Mouse (Mus musculus) testis, postnatal 14 days (tissue): ENCODE measurements at regions not wholly inside any gene's neighbourhood (a gene's known extent, or its start where the extent isn't known, plus 50 kb on each side); places are given as distances from the start of the nearest gene placed in this dataset.

ENCODE experiments used
- DNase-seq: peaks from one replicate; pipeline ENCODE4 v3.0.0; 2021; ENCODE audit warnings: low spot score

DNA sequence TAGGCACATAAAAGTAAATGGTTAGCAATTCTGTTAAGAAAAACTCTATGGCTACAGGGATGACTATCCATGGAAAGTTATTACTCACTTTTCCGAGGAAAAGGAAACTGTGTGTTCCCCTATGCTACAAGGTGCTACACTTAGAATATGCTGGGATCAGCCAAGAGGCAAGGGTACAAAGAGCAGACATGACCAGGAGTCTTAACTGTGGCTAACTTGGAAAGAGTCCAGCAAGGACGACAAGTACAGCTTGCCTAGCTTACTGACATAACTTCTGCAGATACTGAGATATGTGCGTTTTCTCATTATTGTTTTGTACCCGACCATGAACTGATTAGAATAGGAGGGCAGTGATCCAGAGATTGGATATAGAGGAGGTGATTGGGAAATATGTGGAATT, 296.4 kb downstream of the Gm16223 start:
- no peak for DNase-seq

DNA sequence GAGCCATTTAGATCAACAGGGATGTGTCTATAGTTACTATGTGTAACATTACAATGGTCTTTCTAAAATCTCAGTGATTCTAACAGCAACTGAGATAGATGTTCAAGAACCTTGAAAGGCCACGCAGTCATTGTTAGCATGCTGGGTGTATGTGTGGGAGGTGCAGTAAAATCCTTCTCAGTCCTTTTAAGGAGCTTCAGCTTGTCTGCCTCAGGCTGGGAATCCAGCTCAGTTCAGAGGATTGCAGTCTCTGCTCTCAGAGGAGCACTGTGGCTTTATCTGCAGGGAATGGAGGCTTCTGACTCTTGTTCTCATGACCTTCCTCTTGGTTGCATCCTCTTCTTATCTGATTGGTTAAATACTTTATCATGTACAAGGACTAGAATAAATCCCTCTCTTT, 320.2 kb downstream of the Gm16223 start:
- DNase-seq: no peak

DNA sequence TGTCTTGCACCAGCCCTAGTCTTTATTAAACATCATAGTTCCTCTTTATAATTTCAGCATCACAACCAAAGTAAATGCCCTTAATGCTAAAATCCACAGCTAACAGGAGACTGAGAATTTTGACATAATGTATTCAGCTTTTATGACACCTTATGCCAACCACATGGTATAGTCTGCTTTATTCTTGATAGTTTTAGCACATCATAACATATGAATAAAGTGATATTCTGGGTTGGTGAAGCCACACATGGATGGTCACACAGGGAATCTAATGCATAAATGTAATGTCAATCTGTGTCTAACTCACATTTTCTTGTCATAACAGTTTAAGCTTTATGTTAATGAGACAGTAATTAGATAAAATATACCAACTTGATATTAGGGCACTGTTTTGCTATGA, 328.9 kb downstream of the Gm16223 start:
- no peak for DNase-seq

DNA sequence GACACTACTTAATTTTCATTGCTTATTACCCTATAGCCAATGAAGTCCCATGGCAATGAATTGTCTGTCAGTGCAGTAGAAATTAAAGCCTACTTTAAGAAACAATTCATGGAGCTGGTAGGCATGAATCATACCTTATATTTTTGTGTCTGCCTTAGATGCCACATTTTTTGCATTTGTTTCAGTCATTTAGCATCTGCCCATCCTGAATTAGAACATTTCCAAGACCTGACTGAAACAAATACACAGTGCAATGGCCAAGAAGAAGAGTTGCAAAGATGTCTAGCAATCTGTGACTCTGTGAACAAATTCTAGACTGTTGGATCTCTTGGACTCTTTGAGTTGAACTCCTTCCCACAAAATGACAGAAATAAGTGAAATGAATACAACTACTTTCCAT, 342.2 kb downstream of the Gm16223 start:
- no peak for DNase-seq

DNA sequence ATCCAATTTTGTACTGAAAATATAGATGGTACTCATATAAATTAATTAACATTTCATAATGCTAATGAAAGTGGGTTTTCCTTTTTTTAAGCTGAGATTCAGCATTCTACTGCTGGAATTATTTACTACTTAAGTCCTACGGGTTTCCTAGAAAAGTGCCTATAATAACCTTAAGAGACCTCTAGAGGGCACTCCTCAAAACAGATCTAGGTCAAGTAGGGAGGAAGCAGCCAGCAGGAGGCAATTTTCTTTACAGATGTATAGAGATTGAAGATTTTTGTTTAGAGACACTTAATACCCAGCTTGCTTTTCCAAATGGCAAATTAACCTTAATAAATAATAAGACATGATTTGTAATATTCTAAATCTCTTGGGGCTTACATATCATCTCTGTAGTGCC, 344.5 kb downstream of the Gm16223 start:
- no peak for DNase-seq

DNA sequence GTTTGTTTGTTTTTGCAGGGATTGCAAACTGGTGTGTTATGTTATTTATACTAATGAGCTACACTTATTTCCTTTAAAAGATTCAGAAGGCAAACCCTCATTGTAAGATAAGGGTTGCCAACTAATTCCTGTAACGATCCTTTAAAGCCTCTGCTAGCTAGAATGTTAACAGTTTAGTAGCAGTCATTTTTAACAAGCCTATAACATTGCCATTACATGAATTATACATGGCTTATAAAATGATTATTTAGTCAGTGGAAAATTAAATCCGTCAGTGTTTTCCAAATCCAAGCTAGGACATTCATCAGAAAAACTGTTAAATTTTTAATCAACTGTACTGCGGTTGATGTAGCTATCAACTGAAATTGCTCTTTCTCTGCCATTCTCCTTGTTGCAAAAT, 358.1 kb downstream of the Gm16223 start:
- DNase-seq: no peak

DNA sequence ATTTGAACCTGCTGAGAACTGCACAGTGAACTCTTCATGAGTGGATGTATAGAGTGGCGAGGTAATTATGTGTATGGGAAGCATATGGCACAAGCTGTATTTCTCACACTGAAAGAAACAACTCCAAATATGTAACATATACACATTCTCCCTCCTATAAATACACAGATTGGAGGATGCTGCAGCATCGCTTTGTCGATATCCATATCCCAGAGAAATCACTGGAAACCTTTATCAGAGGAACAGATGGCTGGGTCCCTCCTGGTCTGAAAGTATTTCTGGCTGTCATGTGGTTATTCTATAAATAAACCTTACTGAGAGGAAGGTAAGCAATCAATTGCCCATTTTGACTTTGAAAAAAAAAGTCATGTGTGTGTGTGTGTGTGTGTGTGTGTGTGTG, 365.4 kb downstream of the Gm16223 start:
- DNase-seq: no peak

DNA sequence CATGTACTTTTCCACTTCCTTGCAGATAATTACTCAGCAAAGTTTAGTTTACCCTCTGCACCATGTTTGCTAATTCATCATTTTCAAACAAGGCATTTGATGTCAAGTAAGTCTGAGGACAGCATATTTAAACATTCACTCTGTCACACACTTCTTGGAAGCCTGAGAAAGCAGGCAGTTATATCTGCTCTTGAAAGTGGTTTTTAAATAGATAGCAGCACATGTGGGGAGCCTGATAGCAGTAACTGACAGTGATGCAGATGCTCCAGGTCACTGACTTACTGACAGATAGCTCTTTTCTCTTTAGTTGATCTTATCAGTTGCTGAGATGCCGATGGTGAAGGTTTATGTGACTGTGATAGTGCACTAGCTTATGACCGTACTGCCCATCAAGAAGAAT, 380.9 kb downstream of the Gm16223 start:
- no peak for DNase-seq

DNA sequence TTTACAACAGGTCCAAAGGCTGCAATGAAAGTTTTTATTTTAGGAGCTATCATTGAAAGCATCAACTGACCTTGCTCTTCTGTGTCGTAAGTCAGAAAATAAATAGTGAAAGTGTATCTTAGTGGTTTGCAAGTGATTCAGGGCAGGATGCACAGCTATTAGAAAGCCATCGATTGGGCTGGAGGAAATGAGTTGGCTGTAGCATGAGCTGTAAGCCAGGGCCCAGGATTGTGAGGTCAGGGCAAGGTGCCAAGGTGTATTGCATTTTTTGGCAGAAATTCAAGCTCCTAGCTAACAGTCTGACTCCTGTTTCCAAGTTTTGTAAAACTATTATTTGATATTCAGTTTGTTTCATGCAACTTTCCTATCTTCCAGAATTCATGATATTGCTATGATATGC, 381.8 kb downstream of the Gm16223 start:
- DNase-seq: no peak

DNA sequence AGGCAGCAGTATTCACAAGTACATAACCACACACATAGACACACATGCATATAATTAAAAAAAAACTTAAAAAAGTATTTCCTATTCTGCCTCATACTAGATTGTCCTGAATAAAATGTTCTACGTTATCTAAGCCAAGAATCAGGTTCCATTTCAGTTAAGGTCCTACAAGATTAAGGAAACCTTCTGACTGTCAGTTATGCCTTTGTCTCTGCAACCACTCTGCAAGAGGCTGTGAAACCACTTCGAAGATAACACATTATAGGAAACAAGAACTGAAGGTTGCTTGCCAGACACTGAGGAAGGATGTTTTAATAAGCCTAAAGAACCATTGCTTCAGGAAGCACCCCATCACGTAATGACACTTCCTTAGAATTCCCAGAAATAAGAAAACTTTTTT, 385.9 kb downstream of the Gm16223 start:
- DNase-seq: no peak

DNA sequence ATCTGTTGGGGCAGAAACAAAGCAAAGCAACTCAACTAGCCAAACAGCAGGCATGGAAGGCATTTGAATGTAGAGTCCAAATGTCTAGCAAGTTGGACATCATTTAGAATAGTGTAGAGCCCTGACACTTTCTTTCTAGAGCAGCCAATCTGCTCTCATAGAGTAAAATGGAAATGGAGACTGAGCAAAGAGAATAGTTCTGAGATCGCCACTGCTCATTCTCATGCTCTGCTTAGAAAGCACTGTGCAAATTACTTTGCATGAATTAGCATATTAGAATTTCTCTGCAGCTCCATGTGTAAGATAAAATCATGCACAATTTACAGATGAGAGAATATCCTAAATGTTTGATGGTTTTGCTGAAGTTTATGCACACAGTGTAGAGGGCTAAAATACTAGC, 393.4 kb downstream of the Gm16223 start:
- no peak for DNase-seq

DNA sequence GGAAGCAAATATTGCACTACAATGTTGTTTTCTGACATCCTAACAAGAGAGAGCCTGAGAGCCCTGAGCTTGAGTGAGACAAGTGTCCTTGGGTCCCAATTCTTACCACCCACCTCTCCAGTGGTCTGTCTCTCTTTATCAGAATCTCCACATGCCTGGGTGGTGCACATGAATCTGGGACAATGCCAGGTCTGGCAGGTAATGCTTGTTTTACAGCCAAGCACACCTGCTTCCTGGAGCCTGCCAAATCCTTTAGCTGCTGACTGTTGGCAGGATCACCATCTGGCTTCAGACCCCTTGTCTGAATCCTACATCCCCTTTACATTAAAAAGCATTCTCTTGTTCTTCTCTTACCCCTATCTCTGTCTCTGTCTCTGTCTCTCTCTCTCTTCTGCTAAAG, 397.1 kb downstream of the Gm16223 start:
- no peak for DNase-seq

DNA sequence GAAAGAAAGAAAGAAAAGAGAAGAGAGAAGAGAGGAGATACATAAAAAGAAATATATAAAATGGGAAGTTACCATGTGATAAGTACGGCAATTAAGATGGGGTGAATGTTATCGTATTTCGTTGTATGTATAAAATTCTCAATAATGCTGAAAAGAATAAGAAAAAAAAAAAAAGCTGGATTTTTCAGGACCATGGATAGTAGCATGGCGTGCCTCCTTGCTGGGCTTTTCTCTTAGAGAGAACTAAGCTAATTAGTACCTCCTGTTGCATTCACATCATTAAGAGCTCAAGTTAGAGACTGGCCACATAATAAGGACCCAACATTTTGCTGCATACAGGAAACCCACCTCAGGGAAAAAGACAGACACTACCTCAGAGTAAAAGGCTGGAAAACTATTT, 405.7 kb downstream of the Gm16223 start:
- no peak for DNase-seq

DNA sequence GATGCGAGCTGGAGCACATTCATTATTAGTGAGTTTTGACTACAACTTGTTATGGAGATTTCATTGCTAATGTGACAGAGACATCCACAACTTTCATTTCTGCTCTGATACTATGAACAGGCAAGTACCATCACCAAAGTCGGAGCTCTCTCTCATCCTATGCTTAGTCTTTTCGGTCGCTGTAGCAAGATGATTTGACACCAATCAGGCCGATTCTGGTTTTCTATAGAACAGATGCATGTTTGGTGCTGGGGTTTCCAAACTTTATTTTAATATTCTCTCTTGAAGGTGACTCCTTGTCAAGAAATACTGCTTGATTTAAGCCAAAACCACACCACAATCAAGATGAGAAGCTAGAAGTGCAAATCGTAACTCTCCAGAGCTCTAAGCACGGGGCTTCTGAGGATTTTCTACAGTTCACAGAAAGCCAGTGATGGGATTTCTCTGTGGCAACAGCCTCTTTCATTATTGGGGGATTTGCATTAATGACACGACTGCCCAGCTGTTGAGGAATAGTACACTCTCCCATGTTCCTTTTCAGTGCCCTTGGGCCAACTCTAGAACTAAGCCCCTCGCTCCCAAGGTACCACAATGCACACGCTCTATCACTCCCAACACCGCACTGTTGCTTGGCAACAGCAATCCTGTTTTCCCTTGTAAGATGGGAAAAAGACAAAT, 434.5 kb downstream of the Gm16223 start:
- no peak for DNase-seq

DNA sequence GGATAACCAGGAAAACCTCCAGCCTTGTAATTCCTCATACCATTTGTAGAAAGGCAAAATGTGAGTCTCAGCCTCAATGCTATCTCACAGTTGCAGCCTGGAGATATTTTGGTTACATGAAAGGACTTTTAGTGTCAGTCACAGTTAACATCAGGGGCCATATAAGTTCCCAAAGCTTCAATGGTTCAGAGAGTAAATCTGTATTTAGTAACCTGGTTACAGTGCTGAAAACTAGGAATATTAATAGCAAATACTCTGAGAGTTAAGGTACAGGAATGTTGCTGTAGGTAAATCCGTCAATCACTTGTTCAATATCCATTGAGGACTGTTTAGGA, 435.0 kb downstream of the Gm16223 start:
- no peak for DNase-seq

DNA sequence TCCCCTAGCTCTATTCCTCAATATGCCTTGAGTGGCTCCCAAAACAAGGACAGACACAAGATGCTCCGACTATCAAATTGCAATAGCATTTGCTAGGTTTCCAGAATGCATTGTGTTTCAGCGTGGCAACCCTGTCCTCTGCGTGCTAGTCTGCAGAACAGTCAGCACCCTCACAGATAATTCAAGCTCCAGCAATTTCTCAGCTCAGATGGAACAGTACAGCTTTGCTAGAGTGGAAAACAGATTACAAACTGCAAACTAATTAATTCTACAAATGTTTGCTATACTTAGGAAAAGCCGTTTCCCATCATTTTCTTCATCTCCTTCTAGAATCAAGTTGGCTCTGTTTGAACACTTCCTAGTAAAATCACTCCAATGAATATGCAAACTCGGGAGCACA, 441.4 kb downstream of the Gm16223 start:
- DNase-seq: no peak

DNA sequence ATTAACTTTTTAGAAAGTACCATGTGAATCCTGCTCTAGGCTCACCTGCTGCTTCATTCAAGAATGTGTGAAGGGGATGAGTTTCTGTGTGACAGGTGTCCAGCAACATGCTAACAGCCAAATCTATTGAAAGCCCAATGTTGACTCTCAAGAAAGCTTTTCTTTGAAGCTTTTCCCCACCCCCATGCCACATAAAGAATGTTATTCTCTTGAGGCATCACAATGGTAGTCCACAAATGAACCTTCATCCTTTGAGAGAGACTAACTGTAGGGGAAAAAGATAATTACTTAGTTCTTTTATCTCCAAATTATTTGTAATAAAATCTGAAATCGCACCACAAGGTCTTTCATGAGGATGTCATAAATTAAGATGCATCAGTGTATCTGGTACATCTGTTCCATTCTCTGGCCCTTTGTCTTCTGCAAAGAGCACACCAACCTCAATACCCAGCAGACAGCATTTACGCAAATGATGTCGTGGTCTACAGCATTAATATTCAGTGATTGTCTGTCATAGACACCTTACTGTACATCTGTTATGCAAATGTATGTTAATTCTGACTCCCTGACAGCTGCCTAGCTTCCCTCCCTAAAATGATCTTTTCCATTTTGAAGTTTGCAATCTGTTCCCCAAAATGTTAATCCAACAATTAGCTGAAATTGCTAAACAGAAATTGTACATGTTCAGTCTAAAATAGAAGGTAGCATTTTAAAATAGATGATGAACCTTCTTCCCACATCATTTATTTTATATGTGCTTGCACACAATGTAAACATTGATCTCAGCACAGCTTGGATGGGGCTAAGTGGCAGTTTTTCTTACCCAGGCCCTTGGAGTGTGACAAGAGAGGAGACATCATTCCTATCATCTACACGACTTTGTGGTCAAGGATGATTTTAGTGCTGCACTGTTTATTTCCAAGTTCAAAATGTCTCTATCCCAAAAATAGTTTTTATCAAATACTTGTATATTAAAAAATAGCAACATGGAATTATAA, 455.7 kb downstream of the Gm16223 start:
- no peak for DNase-seq

DNA sequence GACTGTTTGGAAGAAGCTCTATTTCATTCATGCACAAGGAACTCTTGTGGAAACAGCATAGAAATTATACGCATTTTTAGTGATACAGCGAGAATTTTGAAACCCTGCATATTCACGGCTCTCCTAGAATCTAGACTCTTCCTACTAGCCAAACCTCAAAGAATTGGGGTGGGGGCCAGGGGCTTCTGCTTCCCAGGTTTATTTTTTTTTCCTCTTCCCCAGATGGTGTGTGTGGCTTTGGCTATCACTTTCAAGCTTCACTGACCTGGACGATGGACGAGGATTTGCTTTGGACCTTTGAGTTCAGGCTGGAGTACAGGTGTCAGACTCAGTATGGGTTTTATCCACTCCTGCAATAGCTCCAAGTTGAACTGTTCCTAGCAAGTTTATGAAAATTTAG, 457.7 kb downstream of the Gm16223 start:
- DNase-seq: no peak

DNA sequence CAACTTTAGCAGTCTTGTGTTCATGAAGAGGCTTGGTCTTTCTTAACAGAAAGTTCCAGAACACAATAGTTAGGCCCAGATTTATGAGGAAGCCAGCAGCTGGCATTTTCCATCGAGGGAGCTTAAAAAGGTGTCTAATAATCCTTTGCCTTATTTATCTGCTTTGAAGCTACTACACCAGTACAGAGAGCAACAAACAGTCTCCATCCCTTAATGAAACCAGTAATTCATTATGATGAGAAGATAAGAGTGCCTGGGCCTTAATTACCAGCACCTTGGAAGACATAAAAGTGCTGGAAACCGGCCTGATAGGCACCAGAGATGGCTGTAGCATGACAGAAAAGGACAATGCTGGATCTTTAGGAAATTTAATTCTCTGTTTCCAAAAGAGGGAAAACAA, 492.8 kb downstream of the Gm16223 start:
- DNase-seq: no peak

DNA sequence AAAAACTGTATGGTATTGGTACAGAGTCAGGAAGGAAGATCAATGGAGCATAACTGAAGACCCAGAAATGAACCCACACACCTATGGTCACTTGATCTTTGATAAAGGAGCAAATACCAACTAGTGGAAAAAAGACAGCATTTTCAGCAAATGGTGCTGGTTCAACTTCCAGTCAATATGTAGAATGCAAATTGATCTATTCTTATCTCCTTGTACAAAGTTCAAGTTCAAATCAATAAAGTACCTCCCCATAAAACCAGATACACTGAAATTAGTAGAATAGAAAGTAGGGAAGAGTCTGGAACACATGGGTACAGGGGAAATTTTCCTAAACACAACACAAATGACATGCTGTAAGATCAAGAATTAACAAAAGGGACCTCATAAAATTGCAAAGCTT, 495.6 kb downstream of the Gm16223 start:
- DNase-seq: no peak

DNA sequence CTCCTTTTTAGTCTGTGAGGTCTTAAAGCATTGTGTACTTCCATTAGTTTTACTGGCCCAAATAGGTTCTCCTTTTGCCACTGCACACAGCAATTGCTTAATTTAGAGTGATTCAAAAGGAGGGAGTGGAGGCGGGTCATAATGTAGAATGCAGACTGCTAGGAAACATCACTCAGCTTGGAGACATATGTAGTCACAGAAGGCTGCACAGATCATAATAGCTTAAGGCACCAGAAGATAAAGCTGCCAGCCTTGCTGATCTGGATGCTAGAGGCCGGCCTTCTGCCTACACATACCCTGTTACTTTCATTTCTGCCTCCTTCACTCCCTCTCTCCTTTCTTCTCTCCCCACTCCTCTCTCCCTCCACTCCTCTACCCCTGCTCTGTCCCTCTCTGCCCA, 508.2 kb downstream of the Gm16223 start:
- no peak for DNase-seq

DNA sequence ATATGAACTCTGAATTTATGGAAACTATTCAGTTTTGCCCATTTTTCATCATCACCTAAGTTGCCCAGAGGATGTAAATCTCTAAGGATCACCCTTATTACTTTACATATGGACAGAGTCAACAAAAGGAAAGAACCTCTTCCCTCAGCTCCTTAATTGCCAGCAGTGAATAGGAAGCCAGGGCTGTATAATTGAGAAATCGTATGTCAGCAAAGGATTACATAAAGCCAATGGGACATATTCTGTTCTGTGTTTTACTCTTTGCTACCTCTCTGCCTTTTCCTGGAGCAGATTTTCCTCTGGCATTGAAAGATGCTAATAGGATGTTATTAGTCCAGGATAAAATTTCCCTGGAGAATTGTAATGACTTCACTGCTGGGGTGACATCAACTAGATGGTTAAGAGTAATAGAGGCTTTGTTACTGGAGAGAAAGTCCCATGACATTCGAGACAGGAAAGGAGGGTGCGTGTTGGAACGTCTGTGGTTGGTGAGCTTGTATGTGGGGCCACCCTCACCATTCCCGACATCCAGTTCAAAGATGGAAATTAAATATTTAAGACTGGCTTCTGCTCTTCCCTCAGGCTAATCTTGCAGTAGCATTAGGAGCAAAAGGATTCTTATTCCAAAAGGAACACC, 510.6 kb downstream of the Gm16223 start:
- no peak for DNase-seq

DNA sequence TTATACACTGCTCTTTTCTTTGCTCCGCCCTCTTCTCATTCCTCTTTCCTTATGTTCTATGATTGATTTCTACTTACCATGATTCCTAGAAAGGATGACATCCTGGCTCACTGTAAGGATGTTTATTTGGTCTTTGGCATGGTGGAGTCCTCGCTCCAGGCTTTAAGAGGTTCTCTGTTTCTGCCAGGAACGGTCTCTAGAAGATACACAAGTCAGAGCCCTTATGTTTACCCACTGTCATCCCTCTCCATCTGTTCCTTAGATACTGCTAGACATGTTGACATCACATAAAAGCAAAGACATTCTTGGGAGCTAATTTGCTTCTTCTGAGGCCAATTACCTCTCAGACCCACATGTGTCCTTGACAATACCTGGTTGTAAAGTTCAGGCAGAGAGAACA, 552.9 kb downstream of the Gm16223 start:
- DNase-seq: no peak
